12 mouse cellular contexts compared by ENCODE assay signal in the genomic region with DNA sequence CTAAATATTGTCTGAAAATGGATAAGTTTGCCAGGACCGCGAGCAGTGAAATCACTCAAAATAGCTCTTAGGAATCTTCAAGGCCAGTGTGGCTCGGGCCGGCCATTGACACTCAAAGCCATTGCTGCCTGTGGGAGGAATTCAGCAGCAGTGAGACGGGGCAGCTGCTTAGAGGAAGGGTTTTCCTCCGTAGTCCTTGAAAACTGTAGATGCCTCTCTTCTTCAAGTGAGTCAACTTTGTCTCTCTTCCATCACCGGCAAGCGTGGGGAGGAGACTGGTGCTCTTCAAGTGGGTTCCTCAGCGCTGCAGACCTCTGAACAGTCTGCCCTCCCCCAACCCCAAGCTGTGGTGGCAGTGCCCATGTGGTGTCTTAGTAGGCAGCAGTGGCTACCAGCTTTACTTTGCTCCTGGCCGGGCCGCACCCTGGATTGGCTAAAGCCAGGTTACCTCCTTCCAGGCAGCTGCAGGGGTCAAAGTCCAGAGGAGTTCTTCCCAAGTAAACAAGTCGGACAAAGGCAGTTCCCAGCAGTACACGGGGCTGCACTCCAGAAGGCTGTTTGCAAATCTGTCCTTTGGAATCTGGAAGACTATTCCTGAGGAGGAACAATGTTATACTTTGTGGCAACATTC. TPM values are rescaled to one million over a fixed set of nuclear protein-coding genes. Genes with fewer than 3 reads are reported as not detected.
DNase-seq lines count a peak whose midpoint lies in the region; ATAC-seq and TF ChIP-seq lines count a peak whose summit lies in the region.
"Had no signal": no experiment of that assay in that cellular context is flagged by ENCODE, and none has a peak within 500 bp of the region (broad histone marks: within the 10 kb centered on the region; RNA-seq: fewer than 3 reads in every experiment).

No protein-coding gene starts in this region.

- no peak overlapping the region for H3K4me3 ChIP-seq in lung, embryonic 14.5 days (ENCODE audit: low read depth, low read length)
- no peak overlapping the region for H3K4me3 ChIP-seq in heart, embryonic 15.5 days
- H3K4me3 ChIP-seq in stomach, embryonic 15.5 days (replicated peaks): no peak overlapping the region; the same call in 1 of the 2 replicates
- H3K4me3 ChIP-seq in forebrain, embryonic 11.5 days (ENCODE audit: low read depth, low read length): no peak overlapping the region
- H3K4me3 ChIP-seq: hindbrain, embryonic 15.5 days; lung, embryonic 15.5 days had no signal

- H3K9me3 ChIP-seq in lung, embryonic 14.5 days (ENCODE audit: low read depth, low read length): peaks cover 6% of the 10 kb centered on the region
- H3K9me3 ChIP-seq in heart, embryonic 15.5 days (replicated peaks): 0 out of 2 replicates have a peak, but pooled peaks cover 8% of the 10 kb centered on the region
- no peaks in the 10 kb centered on the region for H3K9me3 ChIP-seq in stomach, embryonic 15.5 days
- no peaks in the 10 kb centered on the region for H3K9me3 ChIP-seq in forebrain, embryonic 11.5 days (ENCODE audit: control insufficient read depth, low read length)
- H3K9me3 ChIP-seq: hindbrain, embryonic 15.5 days; lung, embryonic 15.5 days had no signal

- ATAC-seq in lung, embryonic 14.5 days (ENCODE audit: insufficient read depth): peak; percentile 10; the same call in 1 of the 2 replicates
- no peak for ATAC-seq in heart, embryonic 15.5 days (replicated peaks; ENCODE audit: insufficient number of reproducible peaks, insufficient read depth, low FRiP score, low read depth)
- peak; percentile 73 for ATAC-seq in stomach, embryonic 15.5 days (ENCODE audit: insufficient read depth, low FRiP score, low read depth)
- ATAC-seq in megakaryocyte, adult 5-6 weeks (ENCODE audit: poor library complexity, severe bottlenecking): no peak
- ATAC-seq in forebrain, embryonic 11.5 days (replicated peaks; ENCODE audit: low FRiP score): no peak
- ATAC-seq: activated CD4-positive, CD25-positive, alpha-beta regulatory T cell, adult 4 months; CD4-positive, CD25-positive, alpha-beta regulatory T cell, adult 4 months had no signal

- no peak overlapping the region for H3K9ac ChIP-seq in lung, embryonic 14.5 days
- no peak overlapping the region for H3K9ac ChIP-seq in heart, embryonic 15.5 days
- H3K9ac ChIP-seq in stomach, embryonic 15.5 days: no peak overlapping the region
- no peak overlapping the region for H3K9ac ChIP-seq in forebrain, embryonic 11.5 days (ENCODE audit: low read length)
- H3K9ac ChIP-seq: hindbrain, embryonic 15.5 days; lung, embryonic 15.5 days had no signal

- DNase-seq in lung, embryonic 14.5 days: peak; percentile 65
- no peak for DNase-seq in lung, postnatal 36 days
- peak; percentile 83 for DNase-seq in kidney, postnatal 10 days
- DNase-seq in cerebellum, adult 9-11 months: no peak
- DNase-seq in forebrain, embryonic 11.5 days (ENCODE audit: low spot score): no peak

- 34% methylated on average over 13 of the region's 13 CpGs for WGBS in lung, embryonic 14.5 days
- 44% methylated on average over 13 of the region's 13 CpGs for WGBS in heart, embryonic 15.5 days
- WGBS in stomach, embryonic 15.5 days: 40% methylated on average over 13 of the region's 13 CpGs
- 87% methylated on average over 13 of the region's 13 CpGs for WGBS in forebrain, embryonic 11.5 days

- no peaks in the 10 kb centered on the region for H3K27me3 ChIP-seq in lung, embryonic 14.5 days (ENCODE audit: insufficient read depth, low read length)
- H3K27me3 ChIP-seq in heart, embryonic 15.5 days: no peaks in the 10 kb centered on the region
- H3K27me3 ChIP-seq in stomach, embryonic 15.5 days (replicated peaks): no peaks in the 10 kb centered on the region
- no peaks in the 10 kb centered on the region for H3K27me3 ChIP-seq in forebrain, embryonic 11.5 days (ENCODE audit: control insufficient read depth, insufficient read depth, low read length)
- H3K27me3 ChIP-seq: hindbrain, embryonic 15.5 days had no signal

- H3K27ac ChIP-seq in lung, embryonic 14.5 days (ENCODE audit: low read depth): no peak overlapping the region
- H3K27ac ChIP-seq in heart, embryonic 15.5 days: peak overlapping the region; percentile 45
- peak overlapping the region; percentile 72 for H3K27ac ChIP-seq in stomach, embryonic 15.5 days
- H3K27ac ChIP-seq in forebrain, embryonic 11.5 days (ENCODE audit: low read depth, low read length): no peak overlapping the region
- H3K27ac ChIP-seq: hindbrain, embryonic 15.5 days; lung, embryonic 15.5 days had no signal

- no peaks in the 10 kb centered on the region for H3K36me3 ChIP-seq in lung, embryonic 14.5 days (ENCODE audit: insufficient read depth)
- no peaks in the 10 kb centered on the region for H3K36me3 ChIP-seq in heart, embryonic 15.5 days
- no peaks in the 10 kb centered on the region for H3K36me3 ChIP-seq in stomach, embryonic 15.5 days
- H3K36me3 ChIP-seq in forebrain, embryonic 11.5 days (ENCODE audit: control insufficient read depth, insufficient read depth, low read length): no peaks in the 10 kb centered on the region
- H3K36me3 ChIP-seq: hindbrain, embryonic 15.5 days; lung, embryonic 15.5 days had no signal

- no peak for TF ChIP-seq CTCF in lung, embryonic 14.5 days (IDR thresholded peaks at IDR 0.05; ENCODE audit: low read depth)

- no peak overlapping the region for H3K4me2 ChIP-seq in lung, embryonic 14.5 days
- peak overlapping the region; percentile 11; the same call in 1 of the 2 replicates for H3K4me2 ChIP-seq in heart, embryonic 15.5 days
- H3K4me2 ChIP-seq in stomach, embryonic 15.5 days: 0 out of 2 replicates have a peak overlapping the region, but pooled peaks have one; percentile 11
- H3K4me2 ChIP-seq in forebrain, embryonic 11.5 days (ENCODE audit: low read depth, low read length, severe bottlenecking): no peak overlapping the region
- H3K4me2 ChIP-seq: hindbrain, embryonic 15.5 days; lung, embryonic 15.5 days had no signal

- peaks cover 8% of the 10 kb centered on the region for H3K4me1 ChIP-seq in lung, embryonic 14.5 days (ENCODE audit: insufficient read depth)
- H3K4me1 ChIP-seq in heart, embryonic 15.5 days (replicated peaks): peaks cover 19% of the 10 kb centered on the region
- H3K4me1 ChIP-seq in stomach, embryonic 15.5 days: peaks cover 6% of the 10 kb centered on the region; the same call in 1 of the 2 replicates
- no peaks in the 10 kb centered on the region for H3K4me1 ChIP-seq in forebrain, embryonic 11.5 days (replicated peaks; ENCODE audit: control insufficient read depth, insufficient read depth, low read length)
- H3K4me1 ChIP-seq: hindbrain, embryonic 15.5 days had no signal

RNA-seq across cellular contexts. Expression of gene Adm, which starts 21.1 kb away (rescaled TPM):
- polyA plus RNA-seq in lung, embryonic 14.5 days (2014; fragmentation: Nextera tagmentation; extraction: Ambion mirVana): 2.3 and 2.5 TPM in 2 replicates
- polyA plus RNA-seq in heart, embryonic 15.5 days (2015; fragmentation: Nextera tagmentation; extraction: Ambion mirVana): 18.4 and 20.5 TPM in 2 replicates
- 3.3 and 4.4 TPM in 2 replicates for polyA plus RNA-seq in stomach, embryonic 15.5 days (2015; fragmentation: Nextera tagmentation; extraction: Ambion mirVana)
- total RNA-seq in megakaryocyte, adult 5-6 weeks (2015): 0.13 TPM in 1 of 2 replicates, not detected in the other
- total RNA-seq in megakaryocyte, adult 5-6 weeks (2017): not detected in 2 replicates
- 5.4 and 5.8 TPM in 2 replicates for polyA plus RNA-seq in forebrain, embryonic 11.5 days (2014; fragmentation: Nextera tagmentation; extraction: Ambion mirVana)
- polyA plus RNA-seq: activated CD4-positive, CD25-positive, alpha-beta regulatory T cell, adult 4 months; CD4-positive, CD25-positive, alpha-beta regulatory T cell, adult 4 months had no signal

RNA-seq across cellular contexts. Expression of gene Sbf2, which starts 33.8 kb away (rescaled TPM):
- polyA plus RNA-seq in lung, embryonic 14.5 days (2014; fragmentation: Nextera tagmentation; extraction: Ambion mirVana): 43.2 and 45.4 TPM in 2 replicates
- polyA plus RNA-seq in heart, embryonic 15.5 days (2015; fragmentation: Nextera tagmentation; extraction: Ambion mirVana): 30.8 TPM in 2 replicates
- polyA plus RNA-seq in stomach, embryonic 15.5 days (2015; fragmentation: Nextera tagmentation; extraction: Ambion mirVana): 29.2 and 32.6 TPM in 2 replicates
- 4.3 and 4.6 TPM in 2 replicates for total RNA-seq in megakaryocyte, adult 5-6 weeks (2015)
- 2.2 and 2.5 TPM in 2 replicates for total RNA-seq in megakaryocyte, adult 5-6 weeks (2017)
- 45.1 and 46.2 TPM in 2 replicates for polyA plus RNA-seq in forebrain, embryonic 11.5 days (2014; fragmentation: Nextera tagmentation; extraction: Ambion mirVana)

Comparison
In these comparisons a context has a peak if more than half of its experiments do, and no peak if none do; other contexts are left out.
1. DNase-seq: peak in lung, embryonic 14.5 days (single experiment) and kidney, postnatal 10 days (single experiment); none in lung, postnatal 36 days (single experiment), cerebellum, adult 9-11 months (single experiment) and forebrain, embryonic 11.5 days (single experiment).
2. ATAC-seq: peak in lung, embryonic 14.5 days (single experiment) and stomach, embryonic 15.5 days (single experiment); none in heart, embryonic 15.5 days (single experiment), megakaryocyte, adult 5-6 weeks (single experiment) and forebrain, embryonic 11.5 days (single experiment).
3. H3K27ac ChIP-seq: peak in heart, embryonic 15.5 days (single experiment) and stomach, embryonic 15.5 days (single experiment); none in lung, embryonic 14.5 days (single experiment) and forebrain, embryonic 11.5 days (single experiment).
4. H3K4me2 ChIP-seq: peak in heart, embryonic 15.5 days (single experiment) and stomach, embryonic 15.5 days (single experiment); none in lung, embryonic 14.5 days (single experiment) and forebrain, embryonic 11.5 days (single experiment).